Mouse (Mus musculus): ENCODE measurements around the gene Prpf8.

GRCm38 (mm10) chr11:75546057-75546456, 59.4 kb downstream of the Prpf8 start:
- no peak for TF ChIP-seq CTCF (IDR thresholded peaks at IDR 0.05; ENCODE audit: insufficient read depth, low read length)
- TF ChIP-seq POLR2A (IDR thresholded peaks at IDR 0.05; ENCODE audit: borderline replicate concordance, extremely low read depth, low read depth, low read length), result no peak
